ENCODE assay signal across 29 mouse cellular contexts in genomic region chr1:82824147-82824546, GRCm38 (mm10). TPM values are rescaled to one million over a fixed set of nuclear protein-coding genes. Genes with fewer than 3 reads are reported as not detected.
DNase-seq lines count a peak whose midpoint lies in the region; ATAC-seq lines count a peak whose summit lies in the region.
"Had no signal": no experiment of that assay in that cellular context is flagged by ENCODE, and none has a peak within 500 bp of the region (broad histone marks: within the 10 kb centered on the region; RNA-seq: fewer than 3 reads in every experiment).

No protein-coding gene starts in this region.

- WGBS in liver, embryonic 11.5 days: 51% methylated on average over 6 of the region's 6 CpGs
- WGBS in liver, embryonic 15.5 days (ENCODE audit: insufficient replicate concordance): 29% methylated on average over 6 of the region's 6 CpGs

- no peak for ATAC-seq in erythroblast, adult 5-6 weeks (replicated peaks; ENCODE audit: low FRiP score, poor library complexity, severe bottlenecking)
- ATAC-seq in liver, embryonic 11.5 days (replicated peaks; ENCODE audit: low FRiP score): peak; percentile 36
- peak; percentile 11 for ATAC-seq in liver, embryonic 15.5 days (ENCODE audit: insufficient read depth)
- ATAC-seq: CD4-positive, CD25-positive, alpha-beta regulatory T cell, adult 4 months; forebrain, embryonic 16.5 days; hindbrain, postnatal 0 days had no signal

- H3K27me3 ChIP-seq in erythroblast, embryonic 14.5 days (ENCODE audit: control insufficient read depth): no peaks in the 10 kb centered on the region
- no peaks in the 10 kb centered on the region for H3K27me3 ChIP-seq in liver, embryonic 11.5 days (replicated peaks; ENCODE audit: control insufficient read depth, insufficient read depth, low read length)
- no peaks in the 10 kb centered on the region for H3K27me3 ChIP-seq in liver, embryonic 15.5 days
- H3K27me3 ChIP-seq: heart, embryonic 12.5 days; hindbrain, embryonic 12.5 days had no signal

- H3K27ac ChIP-seq in liver, embryonic 11.5 days (ENCODE audit: low read depth, low read length): peak overlapping the region; percentile 95
- peak overlapping the region; percentile 98 for H3K27ac ChIP-seq in liver, embryonic 15.5 days (replicated peaks)
- H3K27ac ChIP-seq: embryonic facial prominence, embryonic 10.5 days; heart, adult 2 months; hindbrain, embryonic 12.5 days; hindbrain, postnatal 0 days had no signal

- H3K9ac ChIP-seq in liver, embryonic 11.5 days (ENCODE audit: low read depth, low read length): 0 out of 2 replicates have a peak overlapping the region, but pooled peaks have one; percentile 12
- H3K9ac ChIP-seq in liver, embryonic 15.5 days: peak overlapping the region; percentile 5; the same call in 1 of the 2 replicates
- H3K9ac ChIP-seq: heart, embryonic 12.5 days; hindbrain, embryonic 12.5 days had no signal

- H3K4me3 ChIP-seq in erythroblast, embryonic 14.5 days (replicated peaks): peak overlapping the region; percentile 40
- H3K4me3 ChIP-seq in liver, embryonic 11.5 days (ENCODE audit: low read depth, low read length): no peak overlapping the region
- H3K4me3 ChIP-seq in liver, embryonic 15.5 days (replicated peaks): no peak overlapping the region
- H3K4me3 ChIP-seq: embryonic facial prominence, embryonic 10.5 days; heart, adult 2 months; heart, embryonic 12.5 days; hindbrain, embryonic 12.5 days had no signal

- DNase-seq in liver, embryonic 11.5 days (ENCODE audit: low spot score): no peak
- DNase-seq in right cerebral cortex, postnatal 25 days: no peak
- no peak for DNase-seq in layer of hippocampus, postnatal 10 days (ENCODE audit: low spot score in 2 of 2)
- DNase-seq in c-Kit-positive CD71-positive TER-119-positive erythroid progenitor cells, embryonic 14.5 days (ENCODE audit: low spot score): no peak
- DNase-seq: adrenal gland, postnatal 10 days; B cell, adult 2 months; cerebellum, adult 11-12 months; cerebellum, postnatal 10 days; gastrocnemius, postnatal 10 days; heart, adult 2 months; heart, postnatal 4 days had no signal

- peaks cover 97% of the 10 kb centered on the region for H3K4me1 ChIP-seq in erythroblast, embryonic 14.5 days (ENCODE audit: control insufficient read depth)
- H3K4me1 ChIP-seq in liver, embryonic 11.5 days (replicated peaks; ENCODE audit: control insufficient read depth, insufficient read depth, low read length): peaks cover 45% of the 10 kb centered on the region
- peaks cover 91% of the 10 kb centered on the region for H3K4me1 ChIP-seq in liver, embryonic 15.5 days (replicated peaks)
- H3K4me1 ChIP-seq: hindbrain, embryonic 12.5 days had no signal

- H3K4me2 ChIP-seq in liver, embryonic 11.5 days: peak overlapping the region; percentile 2
- H3K4me2 ChIP-seq in liver, embryonic 15.5 days: peak overlapping the region; percentile 61
- H3K4me2 ChIP-seq: heart, embryonic 12.5 days; hindbrain, embryonic 12.5 days had no signal

- peaks cover 38% of the 10 kb centered on the region for H3K36me3 ChIP-seq in erythroblast, embryonic 14.5 days (ENCODE audit: control insufficient read depth)
- H3K36me3 ChIP-seq in liver, embryonic 11.5 days (ENCODE audit: control insufficient read depth, insufficient read depth, low read length): no peaks in the 10 kb centered on the region
- H3K36me3 ChIP-seq in liver, embryonic 15.5 days (replicated peaks): no peaks in the 10 kb centered on the region
- H3K36me3 ChIP-seq: embryonic facial prominence, embryonic 10.5 days; heart, embryonic 12.5 days; hindbrain, embryonic 12.5 days had no signal

- no peaks in the 10 kb centered on the region for H3K9me3 ChIP-seq in erythroblast, embryonic 14.5 days (ENCODE audit: control insufficient read depth, low read length)
- H3K9me3 ChIP-seq in liver, embryonic 11.5 days (ENCODE audit: control insufficient read depth, low read length): no peaks in the 10 kb centered on the region
- no peaks in the 10 kb centered on the region for H3K9me3 ChIP-seq in liver, embryonic 15.5 days (replicated peaks)
- H3K9me3 ChIP-seq: embryonic facial prominence, embryonic 10.5 days; heart, embryonic 12.5 days; hindbrain, embryonic 12.5 days had no signal

RNA-seq across cellular contexts. Expression of gene Agfg1, which starts 15.1 kb away (rescaled TPM):
- polyA plus RNA-seq in erythroblast, embryonic 14.5 days (2012): 5.0 and 5.5 TPM in 2 replicates
- total RNA-seq in erythroblast, adult 5-6 weeks (2015; ENCODE audit: low replicate concordance): 19.9 and 20.0 TPM in 2 replicates
- 13.4 and 20.8 TPM in 2 replicates for total RNA-seq in erythroblast, adult 5-6 weeks (2017; ENCODE audit: low replicate concordance)
- polyA plus RNA-seq in liver, embryonic 11.5 days (2014; fragmentation: Nextera tagmentation; extraction: Ambion mirVana): 47.6 and 58.7 TPM in 2 replicates
- 46.3 and 46.5 TPM in 2 replicates for polyA plus RNA-seq in liver, embryonic 15.5 days (2015; fragmentation: Nextera tagmentation; extraction: Ambion mirVana)
- 10 to 100 TPM; 80.2 to 85.8 TPM for total RNA-seq in layer of hippocampus, postnatal 10 days (2021)

RNA-seq across cellular contexts. Expression of gene Gm47791, which starts 53.1 kb away (rescaled TPM):
- not detected in 2 replicates for polyA plus RNA-seq in erythroblast, embryonic 14.5 days (2012)
- not detected in 2 replicates for total RNA-seq in erythroblast, adult 5-6 weeks (2015; ENCODE audit: low replicate concordance)
- total RNA-seq in erythroblast, adult 5-6 weeks (2017; ENCODE audit: low replicate concordance): not detected in 2 replicates
- polyA plus RNA-seq in liver, embryonic 11.5 days (2014; fragmentation: Nextera tagmentation; extraction: Ambion mirVana): not detected in 2 replicates
- not detected in 2 replicates for polyA plus RNA-seq in liver, embryonic 15.5 days (2015; fragmentation: Nextera tagmentation; extraction: Ambion mirVana)
- total RNA-seq in layer of hippocampus, postnatal 10 days (2021): not detected
- total RNA-seq: adrenal gland, postnatal 10 days; adrenal gland, postnatal 4 days; gastrocnemius, postnatal 10 days; gastrocnemius, postnatal 4 days; heart, adult 2 months; heart, postnatal 4 days; hindbrain, postnatal 0 days; MEL had no signal
- polyA plus RNA-seq: brain, embryonic 14.5 days; CD4-positive, CD25-positive, alpha-beta regulatory T cell, adult 4 months; embryonic facial prominence, embryonic 10.5 days; embryonic facial prominence, embryonic 14.5 days; forebrain, embryonic 11.5 days; forebrain, embryonic 16.5 days; frontal cortex, adult 2 months; heart, adult 2 months; heart, embryonic 12.5 days; heart, embryonic 16.5 days; hindbrain, embryonic 12.5 days; hindbrain, postnatal 0 days; intestine, embryonic 14.5 days had no signal

RNA-seq across cellular contexts. Expression of gene Tm4sf20, which starts 55.9 kb away (rescaled TPM):
- polyA plus RNA-seq in erythroblast, embryonic 14.5 days (2012): not detected in 2 replicates
- total RNA-seq in erythroblast, adult 5-6 weeks (2015; ENCODE audit: low replicate concordance): not detected in 2 replicates
- not detected in 2 replicates for total RNA-seq in erythroblast, adult 5-6 weeks (2017; ENCODE audit: low replicate concordance)
- polyA plus RNA-seq in liver, embryonic 11.5 days (2014; fragmentation: Nextera tagmentation; extraction: Ambion mirVana): 0.12 TPM in 1 of 2 replicates, not detected in the other
- 0.07 and 0.10 TPM in 2 replicates for polyA plus RNA-seq in liver, embryonic 15.5 days (2015; fragmentation: Nextera tagmentation; extraction: Ambion mirVana)
- not detected for total RNA-seq in layer of hippocampus, postnatal 10 days (2021)
- total RNA-seq: adrenal gland, postnatal 10 days; adrenal gland, postnatal 4 days; gastrocnemius, postnatal 10 days; gastrocnemius, postnatal 4 days; heart, adult 2 months; heart, postnatal 4 days; hindbrain, postnatal 0 days; MEL had no signal
- polyA plus RNA-seq: brain, embryonic 14.5 days; forebrain, embryonic 16.5 days; frontal cortex, adult 2 months; heart, adult 2 months; heart, embryonic 12.5 days; hindbrain, embryonic 12.5 days; hindbrain, postnatal 0 days had no signal
